9 mouse cellular contexts compared by ENCODE assay signal in genomic region chr9:33246932-33247331, GRCm38 (mm10).
DNase-seq lines count a peak whose midpoint lies in the region; TF ChIP-seq lines count a peak whose summit lies in the region.
"Had no signal": no experiment of that assay in that cellular context is flagged by ENCODE, and none has a peak within 500 bp of the region (broad histone marks: within the 10 kb centered on the region; RNA-seq: fewer than 3 reads in every experiment).

No protein-coding gene starts in this region.

- H3K9ac ChIP-seq in heart, adult 2 months (ENCODE audit: low read depth, low read length): no peak overlapping the region
- H3K9ac ChIP-seq: liver, embryonic 15.5 days had no signal

- WGBS in heart, adult 2 months: 11% methylated on average over 2 of the region's 2 CpGs
- WGBS in heart, embryonic 10.5 days: 33% methylated on average over 2 of the region's 2 CpGs

- H3K4me1 ChIP-seq in heart, adult 2 months (ENCODE audit: control insufficient read depth, insufficient read depth, low read length): no peaks in the 10 kb centered on the region
- H3K4me1 ChIP-seq in heart, embryonic 10.5 days: no peaks in the 10 kb centered on the region
- H3K4me1 ChIP-seq: liver, embryonic 15.5 days had no signal

- no peaks in the 10 kb centered on the region for H3K9me3 ChIP-seq in heart, embryonic 10.5 days
- H3K9me3 ChIP-seq: liver, embryonic 15.5 days had no signal

- no peaks in the 10 kb centered on the region for H3K79me2 ChIP-seq in heart, adult 2 months (replicated peaks; ENCODE audit: control insufficient read depth, insufficient read depth, low read length)

- H3K36me3 ChIP-seq in heart, adult 2 months (ENCODE audit: control insufficient read depth, insufficient read depth, low read length): no peaks in the 10 kb centered on the region
- H3K36me3 ChIP-seq in heart, embryonic 10.5 days: no peaks in the 10 kb centered on the region
- H3K36me3 ChIP-seq: liver, embryonic 15.5 days had no signal

- intact Hi-C loops in heart, adult 2 months (cut with DNase I): loop anchor here (2.0 to 5.0 kb wide), 5 partner anchors 150 to 975 kb away; no protein-coding TSS in a partner anchor

- no peak overlapping the region for H3K27ac ChIP-seq in heart, adult 2 months
- H3K27ac ChIP-seq in heart, embryonic 10.5 days: no peak overlapping the region
- H3K27ac ChIP-seq: liver, embryonic 15.5 days had no signal

- no peak overlapping the region for H3K4me3 ChIP-seq in heart, adult 2 months
- H3K4me3 ChIP-seq in heart, embryonic 10.5 days: no peak overlapping the region
- H3K4me3 ChIP-seq: liver, embryonic 15.5 days had no signal

- DNase-seq in heart, adult 2 months: peak; percentile 10 to 45
- DNase-seq in heart, embryonic 10.5 days (ENCODE audit: low spot score): no peak
- peak; percentile 53 for DNase-seq in A20 (ENCODE audit: low read depth, low spot score)
- peak; percentile 68 for DNase-seq in adipocyte (ENCODE audit: low spot score)
- DNase-seq in embryo, embryonic 11 days: peak; percentile 66
- peak; percentile 37 to 81 for DNase-seq in kidney, postnatal 36 days
- DNase-seq in lung, postnatal 25 days (ENCODE audit: low spot score): peak; percentile 29
- DNase-seq in thymus, postnatal 0 days (ENCODE audit: low spot score): peak; percentile 43

- TF ChIP-seq EP300 in heart, adult 2 months (IDR thresholded peaks at IDR 0.05; ENCODE audit: insufficient read depth, low read depth, low read length): no peak

- no peak for TF ChIP-seq POLR2A in heart, adult 2 months (IDR thresholded peaks at IDR 0.05; ENCODE audit: insufficient read depth, low read depth, low read length)

- H3K27me3 ChIP-seq in heart, adult 2 months (ENCODE audit: control insufficient read depth, insufficient read depth, low read length): no peaks in the 10 kb centered on the region
- H3K27me3 ChIP-seq in heart, embryonic 10.5 days (ENCODE audit: insufficient read depth, poor library complexity, severe bottlenecking): 0 out of 2 replicates have a peak, but pooled peaks cover 4% of the 10 kb centered on the region
- H3K27me3 ChIP-seq: liver, embryonic 15.5 days had no signal

- TF ChIP-seq CTCF in heart, adult 2 months (IDR thresholded peaks at IDR 0.05): peak; percentile 84
